Mouse (Mus musculus): ENCODE results near the gene Snx30. TPM values are rescaled to one million over a fixed set of nuclear protein-coding genes. Genes with fewer than 3 reads are reported as not detected.

Snx30 gene
- polyA plus RNA-seq (2012; rRNA removed; ENCODE audit: low replicate concordance) = 5.2 and 7.0 TPM in 2 replicates

DNA sequence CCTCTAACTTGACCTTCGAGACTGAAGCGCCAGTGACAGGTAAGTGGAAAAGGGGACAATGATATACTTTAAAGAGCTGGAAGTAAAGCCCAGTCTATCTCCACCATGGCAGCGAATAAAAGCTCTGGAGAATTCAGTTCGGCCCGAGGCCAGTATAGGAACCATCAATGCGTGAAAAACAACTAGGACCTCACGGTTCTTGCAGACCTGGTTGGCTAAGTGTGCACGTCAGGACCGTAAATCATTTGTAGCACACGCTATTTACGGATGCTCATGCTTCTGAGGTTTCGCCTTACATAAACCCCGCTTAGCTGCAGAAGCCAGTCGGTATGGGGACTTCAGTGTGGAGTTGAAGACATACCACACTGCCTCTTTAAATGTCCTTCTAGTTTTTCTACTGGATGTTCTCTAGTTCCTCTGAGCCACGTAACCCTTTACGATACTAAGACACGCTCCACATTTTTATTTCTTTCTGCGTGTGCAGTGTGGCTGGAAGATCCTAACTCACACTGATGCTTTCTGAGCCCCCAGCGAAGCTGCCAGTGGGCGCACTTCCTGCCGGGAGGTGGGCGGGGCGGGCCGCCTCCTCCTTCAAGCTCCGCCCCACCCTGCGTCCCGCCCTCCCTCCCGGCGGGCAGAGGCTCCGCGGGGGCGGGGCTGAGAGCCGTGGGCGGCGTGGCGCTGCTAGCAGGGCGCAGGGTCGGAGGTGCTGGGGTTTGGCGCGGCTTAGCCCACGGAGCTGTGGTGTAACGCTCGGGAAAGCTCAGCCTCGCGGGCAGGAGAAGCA lies at the start of gene Snx30:
Snx30 (plus strand) TSS at position 660 of the 787 bp plus-strand sequence.

DNA sequence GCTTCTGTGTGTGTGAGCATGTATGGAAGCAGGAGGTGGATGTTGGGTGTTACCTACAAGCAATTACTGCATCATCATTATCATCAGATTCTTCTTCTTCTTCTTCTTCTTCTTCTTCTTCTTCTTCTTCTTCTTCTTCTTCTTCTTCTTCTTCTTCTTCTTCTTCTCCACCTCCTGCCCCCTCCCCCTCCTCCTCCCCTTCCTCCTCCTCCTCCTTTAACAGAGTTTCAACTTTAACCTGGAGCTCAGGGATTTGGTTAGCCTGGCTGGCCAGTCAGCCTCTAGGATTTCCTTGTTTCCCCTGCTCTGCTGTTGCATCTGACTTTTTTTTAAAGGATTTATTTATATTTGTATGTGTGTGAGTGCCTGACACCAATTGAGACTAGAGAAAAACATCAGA lies 4.2 kb upstream of the Snx30 start, which contains the start of gene Inip:
Inip (minus strand) TSS at position 101 of the 400 bp plus-strand sequence.

DNA sequence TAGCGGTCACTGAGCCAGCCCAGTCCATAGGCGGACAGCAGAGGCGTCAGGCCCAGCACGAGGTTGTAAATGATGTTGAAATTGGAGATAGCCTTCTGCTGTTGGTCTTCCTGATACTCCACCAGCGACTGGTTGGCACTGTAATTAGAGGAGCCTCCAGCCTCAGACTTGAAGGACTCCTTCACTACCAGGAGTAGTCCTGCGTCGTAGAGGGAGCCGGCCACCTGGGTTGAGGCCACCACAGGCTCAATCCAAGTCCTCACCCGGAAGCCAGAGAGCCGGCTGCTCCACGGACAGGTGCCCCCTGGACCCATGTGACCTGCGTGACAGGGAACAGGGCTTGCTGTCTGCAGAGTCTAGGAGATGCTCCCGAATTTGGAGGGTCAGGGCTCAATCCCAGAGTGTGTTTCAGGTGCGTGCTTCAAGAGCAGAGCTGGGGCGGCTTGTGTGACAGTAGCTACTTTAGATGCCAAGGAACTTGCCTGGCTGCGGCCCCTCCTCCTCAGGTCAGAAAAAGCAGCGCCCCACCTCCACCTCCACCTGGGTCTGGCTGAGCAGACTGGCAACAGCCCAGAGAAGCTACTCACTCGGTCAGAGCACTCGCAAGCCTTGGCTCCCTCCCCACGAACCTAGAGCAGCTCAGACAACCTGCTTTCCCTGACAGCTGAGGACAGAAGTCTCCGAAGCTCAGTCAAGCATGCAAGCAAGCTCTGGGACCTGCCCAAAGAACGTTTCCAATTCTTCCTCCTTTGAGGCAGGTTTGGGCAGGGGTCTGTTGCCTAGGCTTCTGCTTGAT lies 109.2 kb downstream of the Snx30 start, which contains the start of gene Slc46a2:
Slc46a2 (minus strand) TSS at position 449 of the 796 bp plus-strand sequence.

Other genes starting within 250 kb of the Snx30 start
- gene Hsdl2, start 224.3 kb upstream of the Snx30 start, polyA plus RNA-seq (2012; rRNA removed; ENCODE audit: low replicate concordance) = 16.3 and 71.1 TPM in 2 replicates
- gene E130308A19Rik, start 179.6 kb upstream of the Snx30 start, polyA plus RNA-seq (2012; rRNA removed; ENCODE audit: low replicate concordance) = 6.1 and 7.4 TPM in 2 replicates
- 8.4 and 13.4 TPM in 2 replicates for gene Inip, start 4.3 kb upstream of the Snx30 start, polyA plus RNA-seq (2012; rRNA removed; ENCODE audit: low replicate concordance)
- gene Slc46a2, start 109.2 kb downstream of the Snx30 start, polyA plus RNA-seq (2012; rRNA removed; ENCODE audit: low replicate concordance) = 0.06 and 0.91 TPM in 2 replicates
- gene Mup4, start 154.9 kb downstream of the Snx30 start, polyA plus RNA-seq (2012; rRNA removed; ENCODE audit: low replicate concordance) = not detected in 2 replicates
- not detected in 2 replicates for gene Mup6, start 158.5 kb downstream of the Snx30 start, polyA plus RNA-seq (2012; rRNA removed; ENCODE audit: low replicate concordance)